Mouse (Mus musculus) liver, postnatal 0 days (tissue): ENCODE results near the gene Cfap46. TPM values are rescaled to one million over a fixed set of nuclear protein-coding genes. Genes with fewer than 3 reads are reported as not detected.

ENCODE experiments used
- ATAC-seq: fragments of 200-750 bp; cut with Nextera tagmentation; 2 replicates; pipeline ENCODE4 v1.8.0; 2017; ENCODE audit warnings: mild to moderate bottlenecking, moderate library complexity
- DNase-seq: peaks from one replicate; pipeline ENCODE4 v3.0.0-alpha.2; 2016
- H3K27ac ChIP-seq: fragments of 300-500 bp; sonication (generic); 2 replicates; pipeline ENCODE4 v1.5.1; 2014; ENCODE audit warnings: antibody characterized with exemption, moderate library complexity, mild to moderate bottlenecking, low read depth
- H3K27me3 ChIP-seq: fragments of 300-500 bp; sonication (generic); 2 replicates; pipeline ENCODE4 v1.6.1; 2014; ENCODE audit warnings: low read length, control low read depth, mixed read lengths; ENCODE audit not compliant: insufficient read depth
- H3K36me3 ChIP-seq: fragments of 300-500 bp; sonication (generic); replicated peaks from 2 replicates; pipeline ENCODE4 v1.6.1; 2014; ENCODE audit warnings: mild to moderate bottlenecking, control low read depth, low read length, moderate library complexity, mixed read lengths; ENCODE audit not compliant: insufficient read depth
- H3K4me1 ChIP-seq: fragments of 300-500 bp; sonication (generic); 2 replicates; pipeline ENCODE4 v1.6.1; 2014; ENCODE audit warnings: antibody characterized with exemption, mild to moderate bottlenecking, control low read depth; ENCODE audit not compliant: insufficient read depth
- H3K4me2 ChIP-seq: fragments of 300-500 bp; sonication (generic); 2 replicates; pipeline ENCODE4 v1.6.1; 2014; ENCODE audit warnings: low read depth, mild to moderate bottlenecking, low read length, moderate library complexity, mixed read lengths
- H3K4me3 ChIP-seq: fragments of 300-500 bp; sonication (generic); 2 replicates; pipeline ENCODE4 v1.5.1; 2014; ENCODE audit warnings: low read depth, low read length
- H3K9ac ChIP-seq: fragments of 300-500 bp; sonication (generic); replicated peaks from 2 replicates; pipeline ENCODE4 v1.6.1; 2014; ENCODE audit warnings: mild to moderate bottlenecking, moderate library complexity
- H3K9me3 ChIP-seq: fragments of 300-500 bp; sonication (generic); 2 replicates; pipeline ENCODE4 v1.6.1; 2016; ENCODE audit warnings: mild to moderate bottlenecking, control low read depth, low read length, mixed read lengths
- CTCF ChIP-seq: sonication (generic); IDR thresholded peaks from 2 replicates; pipeline ENCODE4 v1.5.1; 2016; ENCODE audit warnings: antibody characterized with exemption, low read depth
- EP300 ChIP-seq: IDR thresholded peaks from 2 replicates; pipeline ENCODE4 v1.6.1; 2016; ENCODE audit warnings: antibody characterized with exemption, low read depth, mild to moderate bottlenecking
- WGBS: fragments of 180-500 bp; shearing (Covaris S2); extraction: QIAGEN DNeasy Blood & Tissue Kit; methylation state at CpG from one replicate; pipeline ENCODE4 v1.1.7; 2014; ENCODE audit not compliant: insufficient replicate concordance; 5-methylcytosine and 5-hydroxymethylcytosine counted together
- polyA plus RNA-seq: library from polyadenylated mRNA; unstranded; fragments of >200 nt; fragmentation: Nextera tagmentation; extraction: Ambion mirVana; gene quantifications from 2 replicates; pipeline ENCODE4 v1.2.1, GENCODE M21; 2015

The Cfap46 gene
- polyA plus RNA-seq, 1 experiment from 2014 or later, result not detected

- no peak overlapping the region for H3K27ac ChIP-seq
- H3K27me3 ChIP-seq, result no peaks in the 10 kb centered on the region
- DNase-seq, result peak; percentile 82
- no peaks in the 10 kb centered on the region for H3K36me3 ChIP-seq
- no peak overlapping the region for H3K9ac ChIP-seq
- no peak overlapping the region for H3K4me3 ChIP-seq
- no peaks in the 10 kb centered on the region for H3K9me3 ChIP-seq
- no peak overlapping the region for H3K4me2 ChIP-seq
- no peaks in the 10 kb centered on the region for H3K4me1 ChIP-seq
- WGBS, result 22% methylated on average over 6 of the region's 6 CpGs
- peak; percentile 85 for TF ChIP-seq CTCF
- no peak for TF ChIP-seq EP300
- peak; percentile 62 for ATAC-seq
These were observed 19.7 kb upstream of the Cfap46 start for GRCm38 (mm10) chr7:139703146-139703825.

DNA sequence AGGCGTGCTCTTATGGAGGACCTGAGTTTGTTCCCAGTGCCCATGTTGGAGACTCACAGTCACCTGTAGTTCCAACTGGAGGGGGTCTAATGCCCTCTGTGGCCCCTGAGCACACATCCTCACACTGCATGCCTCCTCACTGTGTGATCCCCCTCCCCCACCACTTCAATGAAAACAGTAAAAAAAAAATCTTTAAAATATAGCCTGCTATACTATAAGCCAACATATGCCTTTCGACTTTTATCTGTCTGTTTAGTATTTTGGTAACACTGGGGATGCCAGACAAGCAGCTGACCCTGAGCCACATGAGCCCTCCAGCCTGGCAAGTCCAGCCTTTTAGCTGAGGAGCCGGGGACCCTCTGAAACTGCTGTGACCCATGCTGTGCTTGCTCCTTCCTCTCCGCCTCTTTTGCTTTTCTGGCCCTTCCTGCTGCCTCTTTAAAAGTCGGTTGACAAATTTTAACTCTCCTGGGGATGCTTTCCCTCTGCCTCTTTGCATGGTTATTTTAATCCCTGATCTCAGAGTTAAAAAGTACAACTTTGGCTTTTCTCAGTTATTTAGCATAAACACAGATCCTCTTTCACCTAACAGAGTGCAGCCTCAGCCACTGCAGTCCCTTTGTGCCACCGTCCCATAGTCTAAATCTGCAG lies 18.2 kb upstream of the Cfap46 start:
- no peak for TF ChIP-seq EP300
- no peak for TF ChIP-seq CTCF
- WGBS, result 42% methylated on average over 6 of the region's 6 CpGs
- Histone ChIP-seq H3K4me2 (no peak overlapping the region), H3K4me3 (no peak overlapping the region), H3K9ac (no peak overlapping the region), H3K27me3 (no peaks in the 10 kb centered on the region), H3K9me3 (no peaks in the 10 kb centered on the region), H3K27ac (no peak overlapping the region), H3K4me1 (no peaks in the 10 kb centered on the region), H3K36me3 (no peaks in the 10 kb centered on the region)
- ATAC-seq (no peak), DNase-seq (no peak)

DNA sequence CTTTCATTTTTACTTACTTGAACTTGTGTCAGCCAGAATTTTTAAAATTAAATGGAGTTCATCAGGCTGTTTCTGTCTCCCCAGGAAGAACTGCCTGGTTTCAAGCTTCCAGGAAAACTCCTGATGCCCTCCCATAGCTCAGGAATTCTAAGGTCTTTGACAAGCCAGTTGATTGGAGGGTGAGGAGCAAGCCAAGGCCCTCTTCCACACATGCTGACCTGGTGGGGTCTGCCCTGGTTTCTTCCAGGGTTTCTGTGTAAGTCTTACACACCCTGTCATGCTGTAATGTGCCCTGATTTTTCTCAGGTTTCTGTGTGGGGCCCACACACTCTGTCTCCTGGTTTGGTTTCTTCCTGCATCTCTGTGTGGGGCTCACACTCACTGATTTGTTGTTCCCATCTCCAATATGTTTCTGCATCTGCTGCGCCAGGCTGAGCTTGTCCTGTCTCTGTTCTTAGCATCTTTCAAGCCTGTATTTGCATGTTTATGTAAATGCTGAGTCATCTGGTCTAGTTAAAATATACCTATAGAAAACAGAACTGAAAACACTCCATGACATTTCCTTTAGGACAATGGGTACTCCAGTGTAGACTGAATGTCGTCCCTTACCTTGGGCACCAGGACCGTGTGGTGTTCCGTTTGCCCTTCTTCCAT lies 9.2 kb upstream of the Cfap46 start:
- Histone ChIP-seq H3K4me3 (no peak overlapping the region), H3K9me3 (no peaks in the 10 kb centered on the region), H3K9ac (no peak overlapping the region), H3K4me2 (no peak overlapping the region), H3K27ac (no peak overlapping the region), H3K27me3 (no peaks in the 10 kb centered on the region), H3K4me1 (no peaks in the 10 kb centered on the region), H3K36me3 (no peaks in the 10 kb centered on the region)
- ATAC-seq (no peak), DNase-seq (no peak)
- no peak for TF ChIP-seq CTCF
- TF ChIP-seq EP300, result no peak
- 85% methylated on average over 4 of the region's 4 CpGs for WGBS

DNA sequence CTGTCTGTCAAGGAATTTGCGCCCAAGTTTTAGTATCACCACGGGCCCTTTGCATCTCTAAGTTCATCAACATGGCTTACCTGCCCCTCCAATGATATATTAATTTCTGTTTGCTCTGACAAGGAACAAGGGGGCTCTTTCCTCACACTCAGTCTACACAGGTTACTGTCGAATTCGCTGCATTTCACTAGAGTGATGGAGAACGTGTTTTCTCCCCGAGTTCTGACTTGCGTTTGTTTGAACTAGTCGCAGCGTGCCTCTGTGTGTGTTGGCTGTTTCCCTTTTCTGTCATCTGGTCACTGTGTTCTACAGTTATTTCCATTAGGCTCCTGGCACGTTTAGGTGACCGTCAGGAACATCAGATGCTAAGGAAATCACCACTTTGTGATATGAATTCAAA lies 8.6 kb upstream of the Cfap46 start:
- no peak overlapping the region for H3K27ac ChIP-seq
- H3K4me3 ChIP-seq, result no peak overlapping the region
- no peak overlapping the region for H3K9ac ChIP-seq
- TF ChIP-seq CTCF (no peak), EP300 (no peak)
- H3K27me3 ChIP-seq, result no peaks in the 10 kb centered on the region
- H3K4me1 ChIP-seq, result no peaks in the 10 kb centered on the region
- H3K9me3 ChIP-seq, result no peaks in the 10 kb centered on the region
- DNase-seq, result no peak
- 74% methylated on average over 11 of the region's 11 CpGs for WGBS
- ATAC-seq, result no peak
- no peak overlapping the region for H3K4me2 ChIP-seq
- no peaks in the 10 kb centered on the region for H3K36me3 ChIP-seq

- peaks cover 6% of the 10 kb centered on the region; the same call in 1 of the 2 replicates for H3K27me3 ChIP-seq
- H3K4me1 ChIP-seq, result peaks cover 8% of the 10 kb centered on the region
- no peak overlapping the region for H3K4me2 ChIP-seq
- no peaks in the 10 kb centered on the region for H3K36me3 ChIP-seq
- no peak overlapping the region for H3K27ac ChIP-seq
- H3K4me3 ChIP-seq, result no peak overlapping the region
- TF ChIP-seq CTCF (no peak), EP300 (no peak)
- DNase-seq (no peak), ATAC-seq (no peak)
- H3K9me3 ChIP-seq, result no peaks in the 10 kb centered on the region
- no peak overlapping the region for H3K9ac ChIP-seq
These were observed 1.7 kb upstream of the Cfap46 start for GRCm38 (mm10) chr7:139685336-139685735.

DNA sequence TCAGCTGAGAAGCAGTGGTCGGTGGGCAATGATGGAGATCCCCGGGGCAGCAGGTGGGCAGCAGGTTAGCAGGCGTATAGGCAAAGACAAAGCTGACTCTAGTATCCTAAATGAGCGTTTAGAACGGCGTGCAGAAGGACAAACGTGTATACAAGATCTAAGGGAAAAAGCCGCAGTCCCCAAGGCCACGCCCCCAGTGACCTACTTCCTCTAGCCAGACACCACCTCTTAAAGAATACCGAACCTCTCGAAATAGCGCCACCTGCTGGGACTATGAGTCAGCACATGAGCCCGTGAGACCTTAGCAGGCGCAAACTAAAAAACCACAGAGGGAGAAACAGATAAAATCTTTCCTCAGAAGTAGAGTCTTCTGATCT lies 924 bp upstream of the Cfap46 start:
- H3K4me1 ChIP-seq, result peaks cover 8% of the 10 kb centered on the region
- ATAC-seq, result peak; percentile 83
- no peak overlapping the region for H3K27ac ChIP-seq
- H3K36me3 ChIP-seq, result no peaks in the 10 kb centered on the region
- peak overlapping the region; percentile 32 for H3K4me3 ChIP-seq
- peaks cover 6% of the 10 kb centered on the region; the same call in 1 of the 2 replicates for H3K27me3 ChIP-seq
- H3K4me2 ChIP-seq, result peak overlapping the region; percentile 76
- H3K9me3 ChIP-seq, result no peaks in the 10 kb centered on the region
- DNase-seq, result peak; percentile 88
- TF ChIP-seq CTCF (peak; percentile 87), EP300 (no peak)
- H3K9ac ChIP-seq, result no peak overlapping the region
- WGBS, result under 1% methylated on average over 14 of the region's 14 CpGs
